Mouse (Mus musculus) ES-E14 (cell line): ENCODE results near the gene Lrrc14b.

ENCODE experiments used
- CHD2 ChIP-seq: IDR thresholded peaks from 2 replicates; pipeline ENCODE4 v1.6.1; 2014; ENCODE audit warnings: mild to moderate bottlenecking, low read depth, low read length, inconsistent platforms
- ZC3H11A ChIP-seq: IDR thresholded peaks from 2 replicates; pipeline ENCODE4 v1.6.1; 2012; ENCODE audit warnings: low read depth, mild to moderate bottlenecking, inconsistent platforms, low read length, borderline replicate concordance

- TF ChIP-seq ZC3H11A (no peak), CHD2 (no peak)
Measured at GRCm38 (mm10) chr13:74316789-74317169, 47.0 kb downstream of the Lrrc14b start.
